In genomic region chr17:26933885-26934827, GRCm38 (mm10) we compare ENCODE assay signal across 9 mouse cellular contexts. TPM values are rescaled to one million over a fixed set of nuclear protein-coding genes. Genes with fewer than 3 reads are reported as not detected.
A peak's percentile ranks its signal among the peaks of the same experiment; 100 is the strongest.
DNase-seq lines count a peak whose midpoint lies in the region; ATAC-seq and TF ChIP-seq lines count a peak whose summit lies in the region.
"Had no signal": no experiment of that assay in that cellular context is flagged by ENCODE, and none has a peak within 500 bp of the region (broad histone marks: within the 10 kb centered on the region; RNA-seq: fewer than 3 reads in every experiment).

No protein-coding gene starts in this region.

- H3K36me3 ChIP-seq in megakaryocyte, embryonic 14.5 days (replicated peaks; ENCODE audit: low read length): peaks cover 58% of the 10 kb centered on the region
- peaks cover 45% of the 10 kb centered on the region for H3K36me3 ChIP-seq in limb, embryonic 13.5 days
- peaks cover 22% of the 10 kb centered on the region for H3K36me3 ChIP-seq in small intestine, adult 2 months (ENCODE audit: control insufficient read depth, insufficient read depth, low read length)

- H3K27me3 ChIP-seq in megakaryocyte, embryonic 14.5 days (replicated peaks): no peaks in the 10 kb centered on the region
- no peaks in the 10 kb centered on the region for H3K27me3 ChIP-seq in limb, embryonic 13.5 days
- H3K27me3 ChIP-seq in small intestine, adult 2 months (ENCODE audit: control insufficient read depth, insufficient read depth, low read length): no peaks in the 10 kb centered on the region

- TF ChIP-seq POLR2A in small intestine, adult 2 months (IDR thresholded peaks at IDR 0.05; ENCODE audit: low read depth, low read length): no peak

- H3K4me2 ChIP-seq in limb, embryonic 13.5 days (replicated peaks): peak overlapping the region; percentile 93

- peaks cover 61% of the 10 kb centered on the region for H3K4me1 ChIP-seq in megakaryocyte, embryonic 14.5 days
- peaks cover 34% of the 10 kb centered on the region for H3K4me1 ChIP-seq in limb, embryonic 13.5 days
- H3K4me1 ChIP-seq in small intestine, adult 2 months (ENCODE audit: control insufficient read depth, insufficient read depth, insufficient read length, low read length): peaks cover 11% of the 10 kb centered on the region

- peak overlapping the region; percentile 84 for H3K9ac ChIP-seq in limb, embryonic 13.5 days

- peak; percentile 45 for DNase-seq in cerebellum, adult 9-10 months
- DNase-seq in gastrocnemius, postnatal 25 days: no peak
- DNase-seq in cerebellum, adult 11 months: no peak

- H3K27ac ChIP-seq in limb, embryonic 13.5 days: peak overlapping the region; percentile 87; the same call in 1 of the 2 replicates
- no peak overlapping the region for H3K27ac ChIP-seq in small intestine, adult 2 months (ENCODE audit: insufficient read depth, low read depth, low read length)

- peak overlapping the region; percentile 98 for H3K4me3 ChIP-seq in megakaryocyte, embryonic 14.5 days (replicated peaks)
- H3K4me3 ChIP-seq in limb, embryonic 13.5 days: peak overlapping the region; percentile 74
- peak overlapping the region; percentile 80 for H3K4me3 ChIP-seq in small intestine, adult 2 months (ENCODE audit: low read depth, low read length)

- no peak for ATAC-seq in cerebellum, adult (ENCODE audit: insufficient number of reproducible peaks, low FRiP score, low TSS enrichment)
- no peak for ATAC-seq in megakaryocyte, adult 5-6 weeks (ENCODE audit: poor library complexity, severe bottlenecking)
- no peak for ATAC-seq in limb, embryonic 13.5 days (ENCODE audit: low FRiP score, low read depth)

- H3K9me3 ChIP-seq in megakaryocyte, embryonic 14.5 days: no peaks in the 10 kb centered on the region
- no peaks in the 10 kb centered on the region for H3K9me3 ChIP-seq in limb, embryonic 13.5 days

- no peak for TF ChIP-seq CTCF in small intestine, adult 2 months (IDR thresholded peaks at IDR 0.05; ENCODE audit: extremely low read depth, insufficient read length, insufficient replicate concordance, low read depth, low read length)

- 78% methylated on average over 16 of the region's 16 CpGs for WGBS in limb, embryonic 13.5 days
- 77% methylated on average over 16 of the region's 16 CpGs for WGBS in small intestine, adult 2 months

RNA-seq across cellular contexts. Expression of gene Phf1, which starts 1.3 kb away (rescaled TPM):
- polyA plus RNA-seq in megakaryocyte, embryonic 14.5 days (2012; ENCODE audit: insufficient read depth, low replicate concordance): 31.7 and 44.3 TPM in 2 replicates
- total RNA-seq in megakaryocyte, adult 5-6 weeks (2015): 11.6 and 11.7 TPM in 2 replicates
- 10.6 and 15.5 TPM in 2 replicates for total RNA-seq in megakaryocyte, adult 5-6 weeks (2017)
- 15.0 and 15.6 TPM in 2 replicates for polyA plus RNA-seq in limb, embryonic 13.5 days (2015; fragmentation: Nextera tagmentation; extraction: Ambion mirVana)
- 35.6 and 67.1 TPM in 2 replicates for polyA plus RNA-seq in small intestine, adult 2 months (2012; rRNA removed)
- 1 to 10 TPM; 5.1 to 5.9 TPM for total RNA-seq in gastrocnemius, postnatal 25 days (2021)

RNA-seq across cellular contexts. Expression of gene Cuta, which starts 5.2 kb away (rescaled TPM):
- 396 and 1,059 TPM in 2 replicates for polyA plus RNA-seq in megakaryocyte, embryonic 14.5 days (2012; ENCODE audit: insufficient read depth, low replicate concordance)
- 138 and 155 TPM in 2 replicates for total RNA-seq in megakaryocyte, adult 5-6 weeks (2015)
- 56.9 and 73.0 TPM in 2 replicates for total RNA-seq in megakaryocyte, adult 5-6 weeks (2017)
- polyA plus RNA-seq in limb, embryonic 13.5 days (2015; fragmentation: Nextera tagmentation; extraction: Ambion mirVana): 170 and 176 TPM in 2 replicates
- polyA plus RNA-seq in small intestine, adult 2 months (2012; rRNA removed): 83.4 and 151 TPM in 2 replicates
- total RNA-seq in gastrocnemius, postnatal 25 days (2021): 10 to 100 TPM; 83.7 to 87.0 TPM

RNA-seq across cellular contexts. Expression of gene Syngap1, which starts 6.9 kb away (rescaled TPM):
- polyA plus RNA-seq in megakaryocyte, embryonic 14.5 days (2012; ENCODE audit: insufficient read depth, low replicate concordance): 3.0 and 4.4 TPM in 2 replicates
- 1.6 and 3.9 TPM in 2 replicates for total RNA-seq in megakaryocyte, adult 5-6 weeks (2015)
- 0.33 and 0.89 TPM in 2 replicates for total RNA-seq in megakaryocyte, adult 5-6 weeks (2017)
- polyA plus RNA-seq in limb, embryonic 13.5 days (2015; fragmentation: Nextera tagmentation; extraction: Ambion mirVana): 3.6 and 4.4 TPM in 2 replicates
- polyA plus RNA-seq in small intestine, adult 2 months (2012; rRNA removed): 5.8 and 8.6 TPM in 2 replicates
- 1 to 10 TPM; 2.7 to 4.7 TPM for total RNA-seq in gastrocnemius, postnatal 25 days (2021)
- polyA plus RNA-seq: activated CD4-positive, CD25-positive, alpha-beta regulatory T cell, adult 4 months had no signal

RNA-seq across cellular contexts. Expression of gene Kifc5b, which starts 17.3 kb away (rescaled TPM):
- polyA plus RNA-seq in megakaryocyte, embryonic 14.5 days (2012; ENCODE audit: insufficient read depth, low replicate concordance): 8.0 and 12.1 TPM in 2 replicates
- 4.1 and 4.5 TPM in 2 replicates for total RNA-seq in megakaryocyte, adult 5-6 weeks (2015)
- total RNA-seq in megakaryocyte, adult 5-6 weeks (2017): 10.8 and 13.8 TPM in 2 replicates
- 9.0 and 9.6 TPM in 2 replicates for polyA plus RNA-seq in limb, embryonic 13.5 days (2015; fragmentation: Nextera tagmentation; extraction: Ambion mirVana)
- 2.5 and 3.7 TPM in 2 replicates for polyA plus RNA-seq in small intestine, adult 2 months (2012; rRNA removed)
- under 1 TPM; 0.31 to 0.56 TPM for total RNA-seq in gastrocnemius, postnatal 25 days (2021)

RNA-seq across cellular contexts. Expression of gene Zbtb9, which starts 38.8 kb away (rescaled TPM):
- polyA plus RNA-seq in megakaryocyte, embryonic 14.5 days (2012; ENCODE audit: insufficient read depth, low replicate concordance): 2.3 and 4.1 TPM in 2 replicates
- 4.5 and 4.7 TPM in 2 replicates for total RNA-seq in megakaryocyte, adult 5-6 weeks (2015)
- 13.3 and 14.4 TPM in 2 replicates for total RNA-seq in megakaryocyte, adult 5-6 weeks (2017)
- 15.5 and 16.7 TPM in 2 replicates for polyA plus RNA-seq in limb, embryonic 13.5 days (2015; fragmentation: Nextera tagmentation; extraction: Ambion mirVana)
- 4.7 and 9.1 TPM in 2 replicates for polyA plus RNA-seq in small intestine, adult 2 months (2012; rRNA removed)
- total RNA-seq in gastrocnemius, postnatal 25 days (2021): under 1 TPM; 0.43 to 0.92 TPM
